Mouse (Mus musculus) neural tube, embryonic 12.5 days (tissue): ENCODE data around the gene Nynrin. TPM values are rescaled to one million over a fixed set of nuclear protein-coding genes. Genes with fewer than 3 reads are reported as not detected.

Source experiments
- ATAC-seq: fragments of 200-750 bp; cut with Nextera tagmentation; 2 replicates; pipeline ENCODE4 v1.8.0; 2017; ENCODE audit warnings: low read depth, mild to moderate bottlenecking, moderate TSS enrichment, moderate library complexity; ENCODE audit not compliant: low FRiP score
- H3K27ac ChIP-seq: fragments of 300-500 bp; sonication (generic); 2 replicates; pipeline ENCODE4 v1.5.1; 2016
- H3K27me3 ChIP-seq: fragments of 300-500 bp; sonication (generic); replicated peaks from 2 replicates; pipeline ENCODE4 v1.6.1; 2016; ENCODE audit warnings: mild to moderate bottlenecking
- H3K36me3 ChIP-seq: fragments of 300-500 bp; sonication (generic); 2 replicates; pipeline ENCODE4 v1.6.1; 2016; ENCODE audit warnings: mild to moderate bottlenecking
- H3K4me1 ChIP-seq: fragments of 300-500 bp; sonication (generic); 2 replicates; pipeline ENCODE4 v1.6.1; 2016
- H3K4me2 ChIP-seq: fragments of 300-500 bp; sonication (generic); replicated peaks from 2 replicates; pipeline ENCODE4 v1.6.1; 2016; ENCODE audit warnings: mild to moderate bottlenecking
- H3K4me3 ChIP-seq: fragments of 300-500 bp; sonication (generic); 2 replicates; pipeline ENCODE4 v1.5.1; 2016
- H3K9ac ChIP-seq: fragments of 300-500 bp; sonication (generic); 2 replicates; pipeline ENCODE4 v1.6.1; 2016; ENCODE audit warnings: mild to moderate bottlenecking
- H3K9me3 ChIP-seq: fragments of 300-500 bp; sonication (generic); 2 replicates; pipeline ENCODE4 v1.6.1; 2016; ENCODE audit warnings: mild to moderate bottlenecking
- WGBS: fragments of 180-500 bp; shearing (Covaris S2); methylation state at CpG from one replicate; pipeline ENCODE4 v1.1.7; 2016; 5-methylcytosine and 5-hydroxymethylcytosine counted together
- polyA plus RNA-seq: library from polyadenylated mRNA; unstranded; fragments of >200 nt; fragmentation: Nextera tagmentation; extraction: Ambion mirVana; gene quantifications from 2 replicates; pipeline ENCODE4 v1.2.1, GENCODE M21; 2016

The Nynrin gene
- polyA plus RNA-seq, 1 experiment from 2014 or later: 21.5 TPM

GRCm38 (mm10) chr14:55869538-55869937, 15.7 kb downstream of the Nynrin start:
- H3K4me1 ChIP-seq: peaks cover 10% of the 10 kb centered on the region; the same call in 1 of the 2 replicates
- H3K9ac ChIP-seq: no peak overlapping the region
- no peaks in the 10 kb centered on the region for H3K9me3 ChIP-seq
- peaks cover 72% of the 10 kb centered on the region for H3K36me3 ChIP-seq
- WGBS: 95% methylated on average over 6 of the region's 6 CpGs
- H3K4me3 ChIP-seq: no peak overlapping the region
- H3K27ac ChIP-seq: no peak overlapping the region
- H3K4me2 ChIP-seq: no peak overlapping the region
- H3K27me3 ChIP-seq: no peaks in the 10 kb centered on the region
- ATAC-seq: no peak

GRCm38 (mm10) chr14:55872039-55872438, 18.2 kb downstream of the Nynrin start:
- Histone ChIP-seq H3K36me3 (peaks cover 51% of the 10 kb centered on the region), H3K27ac (no peak overlapping the region), H3K4me1 (peaks cover 10% of the 10 kb centered on the region; the same call in 1 of the 2 replicates), H3K4me3 (no peak overlapping the region), H3K9me3 (no peaks in the 10 kb centered on the region), H3K4me2 (no peak overlapping the region), H3K9ac (no peak overlapping the region), H3K27me3 (no peaks in the 10 kb centered on the region)
- 93% methylated on average over 12 of the region's 12 CpGs for WGBS
- ATAC-seq: no peak

GRCm38 (mm10) chr14:55872551-55872950, 18.7 kb downstream of the Nynrin start:
- no peak for ATAC-seq
- no peaks in the 10 kb centered on the region for H3K9me3 ChIP-seq
- peaks cover 51% of the 10 kb centered on the region for H3K36me3 ChIP-seq
- no peak overlapping the region for H3K4me2 ChIP-seq
- peaks cover 10% of the 10 kb centered on the region; the same call in 1 of the 2 replicates for H3K4me1 ChIP-seq
- H3K9ac ChIP-seq: no peak overlapping the region
- H3K4me3 ChIP-seq: no peak overlapping the region
- no peaks in the 10 kb centered on the region for H3K27me3 ChIP-seq
- 86% methylated on average over 17 of the region's 17 CpGs for WGBS
- no peak overlapping the region for H3K27ac ChIP-seq

- Histone ChIP-seq H3K27ac (no peak overlapping the region), H3K9me3 (no peaks in the 10 kb centered on the region), H3K36me3 (peaks cover 44% of the 10 kb centered on the region), H3K4me1 (peaks cover 10% of the 10 kb centered on the region; the same call in 1 of the 2 replicates), H3K9ac (no peak overlapping the region), H3K27me3 (no peaks in the 10 kb centered on the region), H3K4me3 (no peak overlapping the region), H3K4me2 (peak overlapping the region; percentile 44)
- WGBS: 88% methylated on average over 8 of the region's 8 CpGs
- peak; percentile 49 for ATAC-seq
These were observed 19.5 kb downstream of the Nynrin start for GRCm38 (mm10) chr14:55873242-55873713.

- H3K36me3 ChIP-seq: peaks cover 37% of the 10 kb centered on the region
- peak; percentile 65 for ATAC-seq
- H3K27ac ChIP-seq: 0 out of 2 replicates have a peak overlapping the region, but pooled peaks have one; percentile 20
- H3K4me2 ChIP-seq: peak overlapping the region; percentile 44
- no peak overlapping the region for H3K4me3 ChIP-seq
- H3K4me1 ChIP-seq: peaks cover 10% of the 10 kb centered on the region; the same call in 1 of the 2 replicates
- H3K9me3 ChIP-seq: no peaks in the 10 kb centered on the region
- H3K9ac ChIP-seq: no peak overlapping the region; the same call in 1 of the 2 replicates
- WGBS: 15% methylated on average over 30 of the region's 30 CpGs
- no peaks in the 10 kb centered on the region for H3K27me3 ChIP-seq
These were observed 20.2 kb downstream of the Nynrin start for GRCm38 (mm10) chr14:55873714-55874683.

GRCm38 (mm10) chr14:55877469-55878315, 23.9 kb downstream of the Nynrin start:
- WGBS: 29% methylated on average over 14 of the region's 14 CpGs
- H3K4me2 ChIP-seq: peak overlapping the region; percentile 22; the same call in 1 of the 2 replicates
- H3K4me1 ChIP-seq: peaks cover 10% of the 10 kb centered on the region; the same call in 1 of the 2 replicates
- H3K36me3 ChIP-seq: peaks cover 1% of the 10 kb centered on the region; the same call in 1 of the 2 replicates
- H3K9me3 ChIP-seq: no peaks in the 10 kb centered on the region
- no peak overlapping the region for H3K4me3 ChIP-seq
- ATAC-seq: no peak
- no peak overlapping the region for H3K27ac ChIP-seq
- no peak overlapping the region for H3K9ac ChIP-seq
- no peaks in the 10 kb centered on the region for H3K27me3 ChIP-seq

- WGBS: 26% methylated on average over 7 of the region's 7 CpGs
These were observed 24.6 kb downstream of the Nynrin start for GRCm38 (mm10) chr14:55878316-55878940.

GRCm38 (mm10) chr14:55879623-55880022, 25.8 kb downstream of the Nynrin start:
- no peak overlapping the region for H3K4me2 ChIP-seq
- H3K4me3 ChIP-seq: no peak overlapping the region
- ATAC-seq: no peak
- WGBS: 47% methylated on average over 1 of the region's 1 CpGs
- no peak overlapping the region for H3K27ac ChIP-seq
- no peaks in the 10 kb centered on the region for H3K36me3 ChIP-seq
- peaks cover 9% of the 10 kb centered on the region for H3K4me1 ChIP-seq
- no peaks in the 10 kb centered on the region for H3K27me3 ChIP-seq
- no peaks in the 10 kb centered on the region for H3K9me3 ChIP-seq
- H3K9ac ChIP-seq: no peak overlapping the region

More at GRCm38 (mm10) chr14:55878316-55878940, 24.6 kb downstream of the Nynrin start:
- no peaks in the 10 kb centered on the region for H3K9me3 ChIP-seq
- ATAC-seq: no peak
- H3K4me2 ChIP-seq: no peak overlapping the region
- H3K27me3 ChIP-seq: no peaks in the 10 kb centered on the region
- H3K27ac ChIP-seq: no peak overlapping the region
- H3K4me1 ChIP-seq: 0 out of 2 replicates have a peak, but pooled peaks cover 2% of the 10 kb centered on the region
- no peaks in the 10 kb centered on the region for H3K36me3 ChIP-seq
- H3K4me3 ChIP-seq: no peak overlapping the region
- no peak overlapping the region for H3K9ac ChIP-seq

- H3K36me3 ChIP-seq: no peaks in the 10 kb centered on the region
- no peak for ATAC-seq
- no peak overlapping the region for H3K27ac ChIP-seq
- peaks cover 20% of the 10 kb centered on the region for H3K4me1 ChIP-seq
- no peak overlapping the region for H3K4me2 ChIP-seq
- no peak overlapping the region for H3K4me3 ChIP-seq
- no peaks in the 10 kb centered on the region for H3K27me3 ChIP-seq
- WGBS: 87% methylated on average over 8 of the region's 8 CpGs
- no peak overlapping the region for H3K9ac ChIP-seq
- H3K9me3 ChIP-seq: no peaks in the 10 kb centered on the region
These were observed 27.2 kb downstream of the Nynrin start for GRCm38 (mm10) chr14:55880982-55881381.

- peaks cover 8% of the 10 kb centered on the region for H3K36me3 ChIP-seq
- H3K4me2 ChIP-seq: no peak overlapping the region
- H3K9ac ChIP-seq: no peak overlapping the region
- WGBS: 76% methylated on average over 6 of the region's 6 CpGs
- no peaks in the 10 kb centered on the region for H3K27me3 ChIP-seq
- H3K9me3 ChIP-seq: no peaks in the 10 kb centered on the region
- no peak for ATAC-seq
- H3K4me3 ChIP-seq: no peak overlapping the region
- peaks cover 26% of the 10 kb centered on the region for H3K4me1 ChIP-seq
- no peak overlapping the region for H3K27ac ChIP-seq
These were observed 28.4 kb downstream of the Nynrin start for GRCm38 (mm10) chr14:55882171-55882641.

GRCm38 (mm10) chr14:55883149-55883661, 29.4 kb downstream of the Nynrin start:
- no peak overlapping the region for H3K4me3 ChIP-seq
- no peak overlapping the region for H3K4me2 ChIP-seq
- ATAC-seq: no peak
- WGBS: 92% methylated on average over 13 of the region's 13 CpGs
- no peaks in the 10 kb centered on the region for H3K27me3 ChIP-seq
- no peak overlapping the region for H3K9ac ChIP-seq
- peaks cover 26% of the 10 kb centered on the region for H3K4me1 ChIP-seq
- no peak overlapping the region for H3K27ac ChIP-seq
- H3K36me3 ChIP-seq: peaks cover 18% of the 10 kb centered on the region
- no peaks in the 10 kb centered on the region for H3K9me3 ChIP-seq
